Mouse (Mus musculus) CH12.LX (cell line): ENCODE results near the gene Dnm3. TPM values are rescaled to one million over a fixed set of nuclear protein-coding genes. Genes with fewer than 3 reads are reported as not detected.

Source experiments
- DNase-seq: peaks from one replicate; pipeline ENCODE4 v3.0.0-alpha.2; 2013; ENCODE audit errors: extremely low read depth
- H3K27ac ChIP-seq: 2 replicates; pipeline ENCODE4 v1.5.1; 2012; ENCODE audit warnings: low read depth, mild to moderate bottlenecking, control low read depth, moderate library complexity; ENCODE audit not compliant: insufficient read depth
- H3K27me3 ChIP-seq: replicated peaks from 2 replicates; pipeline ENCODE3; 2012; ENCODE audit warnings: inconsistent platforms
- H3K36me3 ChIP-seq, 2 experiments: replicated peaks in 1 of 2; 2 replicates each; pipeline versions ENCODE3 to v1.6.1; 2012; ENCODE audit warnings: inconsistent platforms in 1 of 2, low read length in 1 of 2, mild to moderate bottlenecking in 1 of 2, mixed read lengths in 1 of 2, moderate library complexity in 1 of 2; ENCODE audit not compliant: control insufficient read depth in 1 of 2, insufficient read depth in 1 of 2
- H3K4me1 ChIP-seq, 2 experiments: 2 replicates each; pipeline ENCODE4 v1.6.1; 2012; ENCODE audit warnings: inconsistent platforms in 1 of 2, moderate library complexity in 1 of 2; ENCODE audit not compliant: insufficient read depth in 2 of 2, control insufficient read depth in 1 of 2
- H3K4me2 ChIP-seq: 2 replicates; pipeline ENCODE4 v1.6.1; 2012; ENCODE audit warnings: low read depth, mild to moderate bottlenecking, control low read depth; ENCODE audit not compliant: poor library complexity, insufficient read depth, severe bottlenecking
- H3K4me3 ChIP-seq, 3 experiments: fragments of 150-350 bp in 1 of 3; sonication (generic) in 1 of 3; replicated peaks in 1 of 3; 2 replicates each; pipeline versions ENCODE3 to v1.5.1; 2011 to 2012; ENCODE audit warnings: low read depth in 2 of 3, low read length in 2 of 3, mild to moderate bottlenecking in 2 of 3, moderate library complexity in 2 of 3, control low read depth in 1 of 3, improper control_type of control experiment in 1 of 3, inconsistent platforms in 1 of 3, mixed read lengths in 1 of 3; ENCODE audit not compliant: poor library complexity in 1 of 3
- H3K79me2 ChIP-seq: replicated peaks from 2 replicates; pipeline ENCODE4 v1.6.1; 2012; ENCODE audit warnings: mild to moderate bottlenecking, moderate library complexity; ENCODE audit not compliant: control insufficient read depth, poor library complexity, insufficient read depth, severe bottlenecking; ENCODE audit errors: extremely low read depth
- H3K9ac ChIP-seq: 2 replicates; pipeline ENCODE4 v1.6.1; 2012; ENCODE audit warnings: low read depth, mild to moderate bottlenecking, control low read depth, moderate library complexity; ENCODE audit not compliant: insufficient read depth
- H3K9me3 ChIP-seq: replicated peaks from 2 replicates; pipeline ENCODE3; 2012; ENCODE audit warnings: low read length, inconsistent platforms, mixed read lengths
- CHD1 ChIP-seq: IDR thresholded peaks from 2 replicates; pipeline ENCODE4 v1.6.1; 2012; ENCODE audit warnings: low read depth, low read length, improper control_type of control experiment, inconsistent platforms
- E2F4 ChIP-seq: IDR thresholded peaks from 2 replicates; pipeline ENCODE4 v1.6.1; 2011; ENCODE audit warnings: low read depth, low read length, improper control_type of control experiment; ENCODE audit not compliant: insufficient replicate concordance
- ETS1 ChIP-seq: conservative IDR thresholded peaks from 2 replicates; pipeline ENCODE4 v1.6.1; 2012; ENCODE audit warnings: low read depth, mild to moderate bottlenecking, inconsistent platforms, low read length, improper control_type of control experiment, moderate library complexity
- JUN ChIP-seq: IDR thresholded peaks from 2 replicates; pipeline ENCODE4 v1.6.1; 2011; ENCODE audit warnings: low read depth, mild to moderate bottlenecking, low read length, improper control_type of control experiment, moderate library complexity; ENCODE audit not compliant: insufficient read depth
- JUND ChIP-seq: conservative IDR thresholded peaks from 2 replicates; pipeline ENCODE4 v1.6.1; 2011; ENCODE audit warnings: low read depth, low read length, improper control_type of control experiment
- MEF2A ChIP-seq: IDR thresholded peaks from 2 replicates; pipeline ENCODE4 v1.6.1; 2014; ENCODE audit warnings: low read depth, mild to moderate bottlenecking, inconsistent platforms, low read length, improper control_type of control experiment, borderline replicate concordance
- MXI1 ChIP-seq: IDR thresholded peaks from 2 replicates; pipeline ENCODE4 v1.6.1; 2011; ENCODE audit warnings: mild to moderate bottlenecking, low read depth, low read length, improper control_type of control experiment
- MYC ChIP-seq: IDR thresholded peaks from 2 replicates; pipeline ENCODE4 v1.6.1; 2011; ENCODE audit warnings: low read depth, mild to moderate bottlenecking, improper control_type of control experiment, low read length
- NELFE ChIP-seq: IDR thresholded peaks from 2 replicates; pipeline ENCODE4 v1.6.1; 2011; ENCODE audit warnings: low read depth, low read length, improper control_type of control experiment
- NRF1 ChIP-seq: IDR thresholded peaks from 2 replicates; pipeline ENCODE4 v1.6.1; 2014; ENCODE audit warnings: low read depth, mild to moderate bottlenecking, inconsistent platforms, low read length, improper control_type of control experiment, moderate library complexity
- POLR2A ChIP-seq: IDR thresholded peaks from 2 replicates; pipeline ENCODE4 v1.6.1; 2011; ENCODE audit warnings: low read depth, mild to moderate bottlenecking, improper control_type of control experiment, low read length
- POLR2AphosphoS2 ChIP-seq: IDR thresholded peaks from 2 replicates; pipeline ENCODE4 v1.6.1; 2011; ENCODE audit warnings: low read depth, low read length, improper control_type of control experiment
- RAD21 ChIP-seq: IDR thresholded peaks from 2 replicates; pipeline ENCODE4 v1.6.1; 2011; ENCODE audit warnings: low read depth, mild to moderate bottlenecking, low read length, improper control_type of control experiment, moderate library complexity
- RCOR1 ChIP-seq: conservative IDR thresholded peaks from 2 replicates; pipeline ENCODE4 v1.6.1; 2012; ENCODE audit warnings: low read depth, mild to moderate bottlenecking, inconsistent platforms, low read length, improper control_type of control experiment
- SMC3 ChIP-seq: IDR thresholded peaks from 2 replicates; pipeline ENCODE4 v1.6.1; 2011; ENCODE audit warnings: low read depth, low read length, improper control_type of control experiment
- TBP ChIP-seq: conservative IDR thresholded peaks from 2 replicates; pipeline ENCODE4 v1.6.1; 2011; ENCODE audit warnings: low read depth, low read length, improper control_type of control experiment
- TCF12 ChIP-seq: IDR thresholded peaks from 2 replicates; pipeline ENCODE4 v1.6.1; 2014; ENCODE audit warnings: low read depth, mild to moderate bottlenecking, inconsistent platforms, low read length, improper control_type of control experiment
- USF1 ChIP-seq: IDR thresholded peaks from 2 replicates; pipeline ENCODE4 v1.6.1; 2014; ENCODE audit warnings: low read depth, mild to moderate bottlenecking, inconsistent platforms, low read length, improper control_type of control experiment
- ZC3H11A ChIP-seq: IDR thresholded peaks from 2 replicates; pipeline ENCODE4 v1.6.1; 2012; ENCODE audit warnings: low read depth, mild to moderate bottlenecking, inconsistent platforms, low read length, improper control_type of control experiment
- ZMIZ1 ChIP-seq: IDR thresholded peaks from 2 replicates; pipeline ENCODE4 v1.6.1; 2012; ENCODE audit warnings: low read depth, mild to moderate bottlenecking, inconsistent platforms, low read length, improper control_type of control experiment
- dilution Hi-C: fragments of 300-500 bp; cut with MboI; formaldehyde crosslinking; loops from 2 replicates; pipeline ENCODE4 v1.14.3; 2020; ENCODE audit warnings: low sequenced_read_pairs; ENCODE audit not compliant: extremely low pct_unique_long_range_greater_than_20kb, extremely low pct_ligation_motif_present
- in situ Hi-C: fragments of 300-500 bp; cut with MboI; formaldehyde crosslinking; loops from 3 replicates; pipeline ENCODE4 v1.14.3; 2019; ENCODE audit warnings: low sequenced_read_pairs, low pct_ligation_motif_present, low pct_unique_long_range_greater_than_20kb, mixed read lengths
- polyA plus RNA-seq: library from polyadenylated mRNA; unstranded; fragments of >175 nt; gene quantifications from 2 replicates; pipeline ENCODE4 v1.2.1, GENCODE M21; 2012; ENCODE audit warnings: low read depth; ENCODE audit not compliant: insufficient read length
- total RNA-seq, 2 experiments: library from RNA; depleted of rRNA; stranded (reverse); fragments of 300-350 nt in 1 of 2; fragments of >200 nt in 1 of 2; gene quantifications; 2 replicates each; pipeline ENCODE4 v1.2.3; 2012 to 2014

Gene Dnm3
- total and polyA plus RNA-seq, 3 experiments = 3.6 to 9.5 (median 6.9) TPM

DNA sequence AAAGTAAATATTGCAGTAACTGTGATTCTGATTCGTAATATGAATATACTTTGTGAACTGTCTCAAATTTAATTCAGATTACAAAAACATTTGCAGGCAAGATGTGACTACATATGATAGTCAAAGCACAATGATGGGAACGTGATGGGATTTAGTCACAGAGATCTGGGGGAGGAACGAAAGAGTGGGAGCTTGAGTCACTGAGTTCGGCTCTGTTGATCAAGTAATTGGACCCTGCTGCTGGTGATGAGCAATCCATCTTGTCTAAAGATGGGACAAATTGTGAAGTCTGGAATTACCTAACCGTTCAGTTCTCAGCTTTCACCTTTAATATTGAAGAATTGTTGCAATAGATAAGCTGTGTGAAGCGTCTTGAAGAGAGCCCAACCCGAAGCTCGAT lies 505.6 kb downstream of the Dnm3 start:
- no peak overlapping the region for H3K27ac ChIP-seq
- dilution Hi-C loops = no loop called here

DNA sequence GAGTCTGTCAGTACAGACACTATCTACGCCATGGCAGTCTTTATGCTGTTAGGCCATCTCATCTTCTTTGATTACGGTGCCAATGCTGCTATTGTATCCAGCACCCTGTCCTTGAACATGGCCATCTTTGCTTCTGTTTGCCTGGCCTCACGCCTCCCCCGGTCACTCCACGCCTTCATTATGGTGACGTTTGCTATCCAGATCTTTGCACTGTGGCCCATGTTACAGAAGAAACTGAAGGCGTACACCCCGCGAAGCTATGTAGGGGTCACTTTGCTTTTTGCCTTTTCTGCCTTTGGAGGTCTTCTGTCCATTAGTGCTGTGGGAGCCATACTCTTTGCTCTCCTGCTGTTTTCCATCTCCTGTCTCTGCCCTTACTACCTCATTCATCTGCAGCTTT lies 507.0 kb downstream of the Dnm3 start:
- H3K9ac ChIP-seq = no peak overlapping the region
- peaks cover 4 to 18% of the 10 kb centered on the region in 2 experiments for H3K36me3 ChIP-seq
- peaks cover 0 to 46% of the 10 kb centered on the region in 2 experiments; a peak in 2 of 4 replicates for H3K4me1 ChIP-seq
- H3K4me2 ChIP-seq = no peak overlapping the region
- peaks cover 8% of the 10 kb centered on the region for H3K79me2 ChIP-seq
- dilution Hi-C loops (no loop called here), in situ Hi-C loops (loop anchor here (25.0 kb wide), 1 partner anchor 584 kb away; the partner anchor contains the start of gene Tnfsf4)
- no peak for DNase-seq
- H3K4me3 ChIP-seq = no peak overlapping the region
- H3K27ac ChIP-seq = no peak overlapping the region
- TF ChIP-seq SMC3 (no peak), TBP (no peak), RCOR1 (no peak)
- no peaks in the 10 kb centered on the region for H3K9me3 ChIP-seq
- H3K27me3 ChIP-seq = no peaks in the 10 kb centered on the region

More for the DNA sequence above, 505.6 kb downstream of the Dnm3 start:
- Histone ChIP-seq H3K4me1 (peaks cover 4 to 58% of the 10 kb centered on the region in 2 experiments; a peak in 3 of 4 replicates), H3K36me3 (peaks cover 4 to 18% of the 10 kb centered on the region in 2 experiments), H3K79me2 (peaks cover 8% of the 10 kb centered on the region), H3K27me3 (no peaks in the 10 kb centered on the region), H3K4me3 (no peak overlapping the region), H3K4me2 (no peak overlapping the region), H3K9me3 (no peaks in the 10 kb centered on the region), H3K9ac (no peak overlapping the region)
- no peak for DNase-seq
- in situ Hi-C loops = loop anchor here (25.0 kb wide), 1 partner anchor 585 kb away; the partner anchor contains the start of gene Tnfsf4
- no peak for TF ChIP-seq POLR2A
- TF ChIP-seq NRF1 = no peak
- TF ChIP-seq E2F4 = no peak
- no peak for TF ChIP-seq RAD21
- no peak for TF ChIP-seq ZC3H11A
- TF ChIP-seq TCF12 = no peak
- no peak for TF ChIP-seq ZMIZ1
- no peak for TF ChIP-seq JUN
- no peak for TF ChIP-seq TBP
- no peak for TF ChIP-seq CHD1
- no peak for TF ChIP-seq ETS1
- no peak for TF ChIP-seq POLR2AphosphoS2
- no peak for TF ChIP-seq USF1
- TF ChIP-seq SMC3 = no peak
- TF ChIP-seq MYC = no peak
- no peak for TF ChIP-seq MXI1
- TF ChIP-seq MEF2A = no peak
- no peak for TF ChIP-seq JUND
- TF ChIP-seq NELFE = no peak
